23 mouse cellular contexts compared by ENCODE assay signal in genomic region chr7:48795130-48795529, GRCm38 (mm10). TPM values are rescaled to one million over a fixed set of nuclear protein-coding genes. Genes with fewer than 3 reads are reported as not detected.
A peak's percentile ranks its signal among the peaks of the same experiment; 100 is the strongest.
DNase-seq lines count a peak whose midpoint lies in the region; ATAC-seq and TF ChIP-seq lines count a peak whose summit lies in the region.
"Had no signal": no experiment of that assay in that cellular context is flagged by ENCODE, and none has a peak within 500 bp of the region (broad histone marks: within the 10 kb centered on the region; RNA-seq: fewer than 3 reads in every experiment).

No protein-coding gene starts in this region.

- no peak for TF ChIP-seq CTCF in thymus, adult 2 months (IDR thresholded peaks at IDR 0.05; ENCODE audit: borderline replicate concordance, control insufficient read depth, extremely low read depth, insufficient read depth, low read length, poor library complexity)

- 48% methylated on average over 3 of the region's 3 CpGs for WGBS in thymus, adult 2 months
- 87% methylated on average over 3 of the region's 3 CpGs for WGBS in hindbrain, embryonic 14.5 days

- no peak overlapping the region for H3K4me3 ChIP-seq in thymus, adult 2 months (ENCODE audit: control insufficient read depth, insufficient read depth, low read length)
- H3K4me3 ChIP-seq in hindbrain, embryonic 14.5 days (replicated peaks; ENCODE audit: low read length) = no peak overlapping the region
- H3K4me3 ChIP-seq: forebrain, embryonic 15.5 days had no signal

- H3K9ac ChIP-seq in hindbrain, embryonic 14.5 days = no peak overlapping the region
- H3K9ac ChIP-seq: forebrain, embryonic 15.5 days had no signal

- no peaks in the 10 kb centered on the region for H3K4me1 ChIP-seq in thymus, adult 2 months (replicated peaks; ENCODE audit: control insufficient read depth, insufficient read depth, low read length)
- H3K4me1 ChIP-seq in hindbrain, embryonic 14.5 days (replicated peaks; ENCODE audit: control insufficient read depth, insufficient read depth, low read length) = peaks cover 13% of the 10 kb centered on the region

- peaks cover 4% of the 10 kb centered on the region for H3K36me3 ChIP-seq in thymus, adult 2 months (ENCODE audit: control insufficient read depth, insufficient read depth, low read length)
- peaks cover 12% of the 10 kb centered on the region for H3K36me3 ChIP-seq in hindbrain, embryonic 14.5 days (replicated peaks; ENCODE audit: control insufficient read depth, insufficient read depth)

- no peaks in the 10 kb centered on the region for H3K27me3 ChIP-seq in thymus, adult 2 months (ENCODE audit: control insufficient read depth, insufficient read depth, low read length)
- H3K27me3 ChIP-seq in hindbrain, embryonic 14.5 days (ENCODE audit: control insufficient read depth, insufficient read depth, low read length) = no peaks in the 10 kb centered on the region
- H3K27me3 ChIP-seq: forebrain, embryonic 15.5 days; Patski had no signal

- H3K9me3 ChIP-seq in hindbrain, embryonic 14.5 days (ENCODE audit: control insufficient read depth, low read length) = no peaks in the 10 kb centered on the region
- H3K9me3 ChIP-seq: forebrain, embryonic 15.5 days had no signal

- DNase-seq in spleen, postnatal 36 days (ENCODE audit: low spot score in 2 of 2) = peak; percentile 24 to 35
- no peak for DNase-seq in spleen, adult 18-20 months
- peak; percentile 35 for DNase-seq in thymus, adult 2 months
- no peak for DNase-seq in hindbrain, embryonic 14.5 days (ENCODE audit: low spot score)
- no peak for DNase-seq in kidney, postnatal 36 days
- no peak for DNase-seq in frontal cortex, adult 2 months (ENCODE audit: extremely low spot score in 1 of 2, low spot score in 1 of 2)
- no peak for DNase-seq in frontal cortex, postnatal 25 days (ENCODE audit: low spot score in 2 of 2)
- DNase-seq: adrenal gland, postnatal 14 days; cerebellum, adult 2 months; heart, postnatal 10 days; kidney, postnatal 4 days; layer of hippocampus, adult 9-11 months; lung, adult 18-20 months; lung, postnatal 14 days; retina, postnatal 1 day; right cerebral cortex, postnatal 4 days had no signal

- H3K4me2 ChIP-seq in hindbrain, embryonic 14.5 days (replicated peaks) = no peak overlapping the region
- H3K4me2 ChIP-seq: forebrain, embryonic 15.5 days; heart, embryonic 11.5 days; liver, embryonic 11.5 days had no signal

- peak; percentile 91 for ATAC-seq in inflammation-experienced regulatory T-cells, adult 6 months
- ATAC-seq in hindbrain, embryonic 14.5 days (ENCODE audit: low FRiP score) = no peak
- ATAC-seq: forebrain, embryonic 15.5 days; Patski had no signal

- no peak for TF ChIP-seq POLR2A in thymus, adult 2 months (IDR thresholded peaks at IDR 0.05; ENCODE audit: control insufficient read depth, extremely low read depth, insufficient read depth, low read length, poor library complexity)

- no peak overlapping the region; the same call in 1 of the 2 replicates for H3K27ac ChIP-seq in thymus, adult 2 months (ENCODE audit: control insufficient read depth, insufficient read depth, low read length)
- no peak overlapping the region for H3K27ac ChIP-seq in hindbrain, embryonic 14.5 days
- H3K27ac ChIP-seq: forebrain, embryonic 15.5 days had no signal

RNA-seq across cellular contexts. Expression of gene Zdhhc13, which starts 6.3 kb away (rescaled TPM):
- 10 to 100 TPM; 18.8 to 34.6 (median 24.6) TPM for polyA plus RNA-seq in inflammation-experienced regulatory T-cells, adult 6 months (2017; shearing (Covaris generic))
- polyA plus RNA-seq in thymus, adult 2 months (2012; rRNA removed) = 13.5 and 19.6 TPM in 2 replicates
- 44.1 and 45.1 TPM in 2 replicates for polyA plus RNA-seq in hindbrain, embryonic 14.5 days (2014; fragmentation: Nextera tagmentation; extraction: Ambion mirVana)
- polyA plus RNA-seq in frontal cortex, adult 2 months (2012; rRNA removed) = 23.7 and 26.7 TPM in 2 replicates

RNA-seq across cellular contexts. Expression of gene Csrp3, which starts 52.7 kb away (rescaled TPM):
- not detected for polyA plus RNA-seq in inflammation-experienced regulatory T-cells, adult 6 months (2017; shearing (Covaris generic))
- 3.0 and 20.4 TPM in 2 replicates for polyA plus RNA-seq in thymus, adult 2 months (2012; rRNA removed)
- polyA plus RNA-seq in hindbrain, embryonic 14.5 days (2014; fragmentation: Nextera tagmentation; extraction: Ambion mirVana) = not detected in 2 replicates
- 0.17 TPM in 1 of 2 replicates, not detected in the other for polyA plus RNA-seq in frontal cortex, adult 2 months (2012; rRNA removed)
- polyA plus RNA-seq: cerebellum, adult 2 months; hindbrain, embryonic 11.5 days; intestine, embryonic 14.5 days; Patski had no signal

Comparison
In these comparisons a context has a peak if more than half of its experiments do, and no peak if none do; other contexts are left out.
1. DNase-seq: peak in spleen, postnatal 36 days (2 of 2) and thymus, adult 2 months (single experiment); none in spleen, adult 18-20 months (0 of 2), hindbrain, embryonic 14.5 days (single experiment), kidney, postnatal 36 days (0 of 2), frontal cortex, adult 2 months (0 of 2) and frontal cortex, postnatal 25 days (0 of 2).